8 mouse cellular contexts compared by ENCODE assay signal in genomic region chrX:7318551-7319025, GRCm38 (mm10). TPM values are rescaled to one million over a fixed set of nuclear protein-coding genes. Genes with fewer than 3 reads are reported as not detected.
DNase-seq lines count a peak whose midpoint lies in the region; ATAC-seq and TF ChIP-seq lines count a peak whose summit lies in the region.

No protein-coding gene starts in this region.

- H3K27me3 ChIP-seq in E14TG2a.4 (ENCODE audit: insufficient read depth, low read length): peaks cover 22% of the 10 kb centered on the region
- H3K27me3 ChIP-seq in embryonic facial prominence, embryonic 14.5 days (replicated peaks; ENCODE audit: control insufficient read depth, insufficient read depth, low read length): no peaks in the 10 kb centered on the region
- no peaks in the 10 kb centered on the region for H3K27me3 ChIP-seq in stomach, postnatal 0 days (ENCODE audit: control insufficient read depth, insufficient read depth, low read length)

- TF ChIP-seq EP300 in stomach, postnatal 0 days (optimal IDR thresholded peaks at IDR 0.05): no peak

- no peaks in the 10 kb centered on the region for H3K9me3 ChIP-seq in E14TG2a.4 (ENCODE audit: low read length)
- H3K9me3 ChIP-seq in embryonic facial prominence, embryonic 14.5 days (ENCODE audit: control insufficient read depth, low read length): no peaks in the 10 kb centered on the region
- no peaks in the 10 kb centered on the region for H3K9me3 ChIP-seq in stomach, postnatal 0 days (ENCODE audit: control insufficient read depth, low read length)

- TF ChIP-seq CTCF in gastrocnemius, adult 2 months (IDR thresholded peaks at IDR 0.05): no peak
- TF ChIP-seq CTCF in E14TG2a.4 (conservative IDR thresholded peaks at IDR 0.05; ENCODE audit: low read length): no peak
- TF ChIP-seq CTCF in stomach, postnatal 0 days (IDR thresholded peaks at IDR 0.05; ENCODE audit: low read depth): peak; percentile 8; the same call in 1 of the 2 replicates

- no peak for DNase-seq in gastrocnemius, adult 2 months
- no peak for DNase-seq in gastrocnemius, postnatal 14 days
- peak; percentile 32 for DNase-seq in embryonic facial prominence, embryonic 14.5 days (ENCODE audit: low spot score)
- DNase-seq in kidney, adult 18-20 months: peak; percentile 52
- peak; percentile 27 for DNase-seq in lung, postnatal 10 days
- no peak for DNase-seq in stomach, postnatal 0 days (ENCODE audit: low spot score)
- no peak for DNase-seq in layer of hippocampus, postnatal 36 days

- H3K9ac ChIP-seq in embryonic facial prominence, embryonic 14.5 days (ENCODE audit: low read depth, low read length): peak overlapping the region; percentile 81
- H3K9ac ChIP-seq in stomach, postnatal 0 days (ENCODE audit: low read length): peak overlapping the region; percentile 80

- peak overlapping the region; percentile 90 for H3K27ac ChIP-seq in gastrocnemius, adult 2 months
- peak overlapping the region; percentile 93 for H3K27ac ChIP-seq in embryonic facial prominence, embryonic 14.5 days (replicated peaks; ENCODE audit: low read depth, low read length)
- H3K27ac ChIP-seq in stomach, postnatal 0 days (replicated peaks): peak overlapping the region; percentile 85

- peak; percentile 80 for ATAC-seq in embryonic facial prominence, embryonic 14.5 days (ENCODE audit: low read depth)
- peak; percentile 69 for ATAC-seq in stomach, postnatal 0 days (ENCODE audit: low FRiP score, low TSS enrichment)

- no peaks in the 10 kb centered on the region for H3K36me3 ChIP-seq in E14TG2a.4 (ENCODE audit: insufficient read depth, low read length)
- no peaks in the 10 kb centered on the region for H3K36me3 ChIP-seq in embryonic facial prominence, embryonic 14.5 days (ENCODE audit: control insufficient read depth, insufficient read depth, low read length)
- H3K36me3 ChIP-seq in stomach, postnatal 0 days (ENCODE audit: control insufficient read depth, insufficient read depth, low read length): no peaks in the 10 kb centered on the region

- H3K4me3 ChIP-seq in gastrocnemius, adult 2 months: peak overlapping the region; percentile 90
- H3K4me3 ChIP-seq in E14TG2a.4 (replicated peaks; ENCODE audit: low read length): peak overlapping the region; percentile 87
- peak overlapping the region; percentile 60 for H3K4me3 ChIP-seq in embryonic facial prominence, embryonic 14.5 days (ENCODE audit: low read depth, low read length)
- H3K4me3 ChIP-seq in stomach, postnatal 0 days (ENCODE audit: low read depth, low read length): peak overlapping the region; percentile 63

- peaks cover 16% of the 10 kb centered on the region; the same call in 1 of the 2 replicates for H3K4me1 ChIP-seq in E14TG2a.4 (replicated peaks; ENCODE audit: low read depth, low read length)
- peaks cover 4% of the 10 kb centered on the region; the same call in 1 of the 2 replicates for H3K4me1 ChIP-seq in embryonic facial prominence, embryonic 14.5 days (ENCODE audit: control insufficient read depth, insufficient read depth, low read length)
- no peaks in the 10 kb centered on the region for H3K4me1 ChIP-seq in stomach, postnatal 0 days (replicated peaks; ENCODE audit: control insufficient read depth, insufficient read depth)

- peak overlapping the region; percentile 51 for H3K4me2 ChIP-seq in embryonic facial prominence, embryonic 14.5 days (ENCODE audit: low read depth, low read length)
- peak overlapping the region; percentile 56 for H3K4me2 ChIP-seq in stomach, postnatal 0 days (replicated peaks; ENCODE audit: low read depth)

- intact Hi-C loops in gastrocnemius, adult 2 months (cut with DNase I): no loop called here
- intact Hi-C loops in gastrocnemius, postnatal 14 days (cut with DNase I; ENCODE audit: low total_unique reads): no loop called here

- WGBS in embryonic facial prominence, embryonic 14.5 days: 25% methylated on average over 14 of the region's 37 CpGs
- 15% methylated on average over 31 of the region's 37 CpGs for WGBS in stomach, postnatal 0 days

RNA-seq across cellular contexts. Expression of gene Clcn5, which starts 0.6 kb away (rescaled TPM):
- 1 to 10 TPM; 2.3 to 2.8 TPM for total RNA-seq in gastrocnemius, adult 2 months (2021)
- 10 to 100 TPM; 10.8 to 18.2 TPM for total RNA-seq in gastrocnemius, postnatal 14 days (2021)
- polyA plus RNA-seq in embryonic facial prominence, embryonic 14.5 days (2014; fragmentation: Nextera tagmentation; extraction: Ambion mirVana): 36.0 and 42.1 TPM in 2 replicates
- 4.1 and 5.1 TPM in 2 replicates for polyA plus RNA-seq in stomach, postnatal 0 days (2015; fragmentation: Nextera tagmentation; extraction: Ambion mirVana)
- 1 to 10 TPM; 6.5 to 7.9 TPM for total RNA-seq in layer of hippocampus, postnatal 36 days (2021)

RNA-seq across cellular contexts. Expression of gene Usp27x, which starts 57.0 kb away (rescaled TPM):
- total RNA-seq in gastrocnemius, adult 2 months (2021): under 1 TPM; 0.17 to 0.20 TPM
- under 1 TPM; 0.37 to 0.66 TPM for total RNA-seq in gastrocnemius, postnatal 14 days (2021)
- 0.34 and 0.35 TPM in 2 replicates for polyA plus RNA-seq in embryonic facial prominence, embryonic 14.5 days (2014; fragmentation: Nextera tagmentation; extraction: Ambion mirVana)
- 0.41 and 0.46 TPM in 2 replicates for polyA plus RNA-seq in stomach, postnatal 0 days (2015; fragmentation: Nextera tagmentation; extraction: Ambion mirVana)
- total RNA-seq in layer of hippocampus, postnatal 36 days (2021): 10 to 100 TPM; 14.4 to 15.1 TPM

Comparison
In these comparisons a context has a peak if more than half of its experiments do, and no peak if none do; other contexts are left out.
1. DNase-seq: peak in embryonic facial prominence, embryonic 14.5 days (single experiment), kidney, adult 18-20 months (single experiment) and lung, postnatal 10 days (single experiment); none in gastrocnemius, adult 2 months (single experiment), gastrocnemius, postnatal 14 days (single experiment), stomach, postnatal 0 days (single experiment) and layer of hippocampus, postnatal 36 days (0 of 2).
2. RNA of gene Usp27x, which starts 57.0 kb away (total RNA-seq): 14.4 to 15.1 TPM in layer of hippocampus, postnatal 36 days; 0.37 to 0.66 TPM in gastrocnemius, postnatal 14 days and 0.17 to 0.20 TPM in gastrocnemius, adult 2 months; every median in the first group is over 4 times any median in the second.
3. Peak in every context shown above with its lines, with median percentiles within 50 percentile points of each other: H3K27ac ChIP-seq and H3K4me3 ChIP-seq.